Mouse (Mus musculus): ENCODE results near the gene Cwc22.

GRCm38 (mm10) chr2:77897558-77897899 lies 48.6 kb downstream of the Cwc22 start:
- TF ChIP-seq CTCF (conservative IDR thresholded peaks at IDR 0.05; ENCODE audit: insufficient read depth, insufficient read length, low read depth, low read length) (no peak), POLR2A (IDR thresholded peaks at IDR 0.05; ENCODE audit: low read depth, low read length) (no peak)
